In genomic region chr4:148119578-148119977, GRCm38 (mm10) we compare ENCODE assay signal across 9 mouse cellular contexts. TPM values are rescaled to one million over a fixed set of nuclear protein-coding genes. Genes with fewer than 3 reads are reported as not detected.
DNase-seq lines count a peak whose midpoint lies in the region; ATAC-seq and TF ChIP-seq lines count a peak whose summit lies in the region.
"Not testable (repeated sequence)": the region's sequence is repeated elsewhere in the genome, so short reads cannot be mapped to it uniquely, and the experiment has no call there.
"Had no signal": no experiment of that assay in that cellular context is flagged by ENCODE, and none has a peak within 500 bp of the region (broad histone marks: within the 10 kb centered on the region; RNA-seq: fewer than 3 reads in every experiment).

No protein-coding gene starts in this region.

- not testable (repeated sequence) for H3K9ac ChIP-seq in hindbrain, postnatal 0 days (replicated peaks; ENCODE audit: low read length); liver, embryonic 14.5 days (replicated peaks); lung, postnatal 0 days (replicated peaks; ENCODE audit: low read depth)

- ATAC-seq in hindbrain, postnatal 0 days; liver, embryonic 14.5 days (ENCODE audit: insufficient read depth); lung, postnatal 0 days: not testable (repeated sequence)

- TF ChIP-seq POLR2A in bone marrow macrophage, adult 2 months (IDR thresholded peaks at IDR 0.05; ENCODE audit: borderline replicate concordance, low read depth, low read length), result not testable (repeated sequence)

- not testable (repeated sequence) for H3K9me3 ChIP-seq in hindbrain, postnatal 0 days (ENCODE audit: low read length); liver, embryonic 14.5 days (ENCODE audit: control insufficient read depth, low read length); lung, postnatal 0 days (ENCODE audit: low read length)

- H3K27ac ChIP-seq in bone marrow macrophage, adult 2 months (ENCODE audit: insufficient read depth, low read depth, low read length); hindbrain, postnatal 0 days; layer of hippocampus, adult 2 months; liver, embryonic 14.5 days; lung, postnatal 0 days (ENCODE audit: low read length): not testable (repeated sequence)

- peak; percentile 21 for DNase-seq in CD4-positive, CD25-positive, alpha-beta regulatory T cell, adult 2 months (ENCODE audit: low read depth, low spot score)
- DNase-seq in hindbrain, postnatal 0 days (ENCODE audit: low spot score); layer of hippocampus, adult 2 months (ENCODE audit: low spot score in 2 of 2); liver, embryonic 14.5 days (ENCODE audit: low read depth in 3 of 3, low spot score in 3 of 3); lung, postnatal 0 days (ENCODE audit: low spot score): not testable (repeated sequence)

- WGBS in hindbrain, postnatal 0 days, result 88% methylated on average over 9 of the region's 9 CpGs
- 56% methylated on average over 9 of the region's 9 CpGs for WGBS in liver, embryonic 14.5 days (ENCODE audit: insufficient replicate concordance)
- WGBS in lung, postnatal 0 days, result 77% methylated on average over 9 of the region's 9 CpGs

- not testable (repeated sequence) for H3K27me3 ChIP-seq in hindbrain, postnatal 0 days (ENCODE audit: insufficient read depth, low read length); liver, embryonic 14.5 days (ENCODE audit: control insufficient read depth, insufficient read depth, low read length); lung, postnatal 0 days (replicated peaks; ENCODE audit: insufficient read depth, low read length)

- TF ChIP-seq EP300 in liver, embryonic 14.5 days (IDR thresholded peaks at IDR 0.05; ENCODE audit: low read depth); lung, postnatal 0 days (IDR thresholded peaks at IDR 0.05): not testable (repeated sequence)

- H3K4me3 ChIP-seq in bone marrow macrophage, adult 2 months (ENCODE audit: insufficient read depth, low read length); hindbrain, postnatal 0 days (ENCODE audit: low read length); layer of hippocampus, adult 2 months; liver, embryonic 14.5 days (ENCODE audit: insufficient read depth in 1 of 2, low read depth in 2 of 2, low read length in 2 of 2); lung, postnatal 0 days (ENCODE audit: low read depth, low read length): not testable (repeated sequence)

- not testable (repeated sequence) for H3K36me3 ChIP-seq in hindbrain, postnatal 0 days (ENCODE audit: insufficient read depth, low read length); liver, embryonic 14.5 days (replicated peaks; ENCODE audit: control insufficient read depth, insufficient read depth, low read depth); lung, postnatal 0 days (ENCODE audit: insufficient read depth, low read length)

- H3K4me1 ChIP-seq in bone marrow macrophage, adult 2 months (ENCODE audit: control insufficient read depth, insufficient read depth, low read length); hindbrain, postnatal 0 days (ENCODE audit: insufficient read depth, low read length); liver, embryonic 14.5 days (replicated peaks; ENCODE audit: control insufficient read depth in 2 of 2, insufficient read depth in 2 of 2, low read length in 1 of 2); lung, postnatal 0 days (ENCODE audit: insufficient read depth, low read depth, low read length): not testable (repeated sequence)

- peak; percentile 27; the same call in 1 of the 2 replicates for TF ChIP-seq CTCF in bone marrow macrophage, adult 2 months (IDR thresholded peaks at IDR 0.05; ENCODE audit: low read depth, low read length)
- TF ChIP-seq CTCF in hindbrain, postnatal 0 days (IDR thresholded peaks at IDR 0.05; ENCODE audit: low read depth), result peak; percentile 35
- TF ChIP-seq CTCF in layer of hippocampus, adult 2 months (conservative IDR thresholded peaks at IDR 0.05), result peak; percentile 52
- peak; percentile 48 for TF ChIP-seq CTCF in liver, embryonic 14.5 days (IDR thresholded peaks at IDR 0.05; ENCODE audit: low read depth)
- peak; percentile 18; the same call in 1 of the 2 replicates for TF ChIP-seq CTCF in lung, postnatal 0 days (IDR thresholded peaks at IDR 0.05)

- not testable (repeated sequence) for H3K4me2 ChIP-seq in hindbrain, postnatal 0 days (ENCODE audit: low read depth, low read length); liver, embryonic 14.5 days (ENCODE audit: low read depth); lung, postnatal 0 days (replicated peaks; ENCODE audit: low read depth, low read length)

RNA-seq across cellular contexts. Expression of gene Mad2l2, which starts 10.6 kb away (rescaled TPM):
- 30.5 and 30.6 TPM in 2 replicates for polyA plus RNA-seq in bone marrow macrophage, adult 2 months (2012; ENCODE audit: insufficient read depth, insufficient read length, missing spikeins)
- 39.9 and 56.5 TPM in 2 replicates for total RNA-seq in hindbrain, postnatal 0 days (2014; rRNA removed)
- polyA plus RNA-seq in hindbrain, postnatal 0 days (2015; fragmentation: Nextera tagmentation; extraction: Ambion mirVana), result 99.7 and 102 TPM in 2 replicates
- 10 to 100 TPM; 13.8 to 14.5 TPM for total RNA-seq in layer of hippocampus, adult 2 months (2021)
- polyA plus RNA-seq in liver, embryonic 14.5 days (2012; rRNA removed), result 7.5 and 9.4 TPM in 2 replicates
- polyA plus RNA-seq in liver, embryonic 14.5 days (2014; fragmentation: Nextera tagmentation; extraction: Ambion mirVana), result 17.7 and 19.1 TPM in 2 replicates
- 35.2 and 35.7 TPM in 2 replicates for polyA plus RNA-seq in lung, postnatal 0 days (2015; fragmentation: Nextera tagmentation; extraction: Ambion mirVana)

RNA-seq across cellular contexts. Expression of gene Draxin, which starts 10.9 kb away (rescaled TPM):
- polyA plus RNA-seq in bone marrow macrophage, adult 2 months (2012; ENCODE audit: insufficient read depth, insufficient read length, missing spikeins), result 0.20 TPM in 1 of 2 replicates, not detected in the other
- total RNA-seq in hindbrain, postnatal 0 days (2014; rRNA removed), result 42.3 and 44.9 TPM in 2 replicates
- polyA plus RNA-seq in hindbrain, postnatal 0 days (2015; fragmentation: Nextera tagmentation; extraction: Ambion mirVana), result 7.2 TPM in 2 replicates
- total RNA-seq in layer of hippocampus, adult 2 months (2021), result 1 to 10 TPM in 1 of 2 experiments, under 1 TPM in 1; 0.83 to 1.0 TPM
- 0.16 and 0.22 TPM in 2 replicates for polyA plus RNA-seq in liver, embryonic 14.5 days (2012; rRNA removed)
- polyA plus RNA-seq in liver, embryonic 14.5 days (2014; fragmentation: Nextera tagmentation; extraction: Ambion mirVana), result 0.04 and 0.05 TPM in 2 replicates
- polyA plus RNA-seq in lung, postnatal 0 days (2015; fragmentation: Nextera tagmentation; extraction: Ambion mirVana), result 0.06 TPM in 2 replicates
- total RNA-seq: hematopoietic stem cell, adult 5-6 weeks had no signal
- polyA plus RNA-seq: erythroblast, embryonic 14.5 days; heart, embryonic 14.5 days had no signal

RNA-seq across cellular contexts. Expression of gene Agtrap, which starts 31.7 kb away (rescaled TPM):
- polyA plus RNA-seq in bone marrow macrophage, adult 2 months (2012; ENCODE audit: insufficient read depth, insufficient read length, missing spikeins), result 34.0 and 34.7 TPM in 2 replicates
- 6.2 and 7.6 TPM in 2 replicates for total RNA-seq in hindbrain, postnatal 0 days (2014; rRNA removed)
- polyA plus RNA-seq in hindbrain, postnatal 0 days (2015; fragmentation: Nextera tagmentation; extraction: Ambion mirVana), result 9.9 and 10.4 TPM in 2 replicates
- 1 to 10 TPM; 7.2 to 9.8 TPM for total RNA-seq in layer of hippocampus, adult 2 months (2021)
- 4.0 and 4.1 TPM in 2 replicates for polyA plus RNA-seq in liver, embryonic 14.5 days (2012; rRNA removed)
- polyA plus RNA-seq in liver, embryonic 14.5 days (2014; fragmentation: Nextera tagmentation; extraction: Ambion mirVana), result 8.2 and 9.9 TPM in 2 replicates
- polyA plus RNA-seq in lung, postnatal 0 days (2015; fragmentation: Nextera tagmentation; extraction: Ambion mirVana), result 20.7 and 22.0 TPM in 2 replicates

RNA-seq across cellular contexts. Expression of gene Fbxo6, which starts 32.4 kb away (rescaled TPM):
- polyA plus RNA-seq in bone marrow macrophage, adult 2 months (2012; ENCODE audit: insufficient read depth, insufficient read length, missing spikeins), result 34.9 and 37.8 TPM in 2 replicates
- 23.7 and 36.3 TPM in 2 replicates for total RNA-seq in hindbrain, postnatal 0 days (2014; rRNA removed)
- polyA plus RNA-seq in hindbrain, postnatal 0 days (2015; fragmentation: Nextera tagmentation; extraction: Ambion mirVana), result 23.8 and 24.0 TPM in 2 replicates
- total RNA-seq in layer of hippocampus, adult 2 months (2021), result 10 to 100 TPM; 25.4 to 29.8 TPM
- polyA plus RNA-seq in liver, embryonic 14.5 days (2012; rRNA removed), result 7.4 and 7.5 TPM in 2 replicates
- polyA plus RNA-seq in liver, embryonic 14.5 days (2014; fragmentation: Nextera tagmentation; extraction: Ambion mirVana), result 15.0 and 15.1 TPM in 2 replicates
- polyA plus RNA-seq in lung, postnatal 0 days (2015; fragmentation: Nextera tagmentation; extraction: Ambion mirVana), result 53.1 and 58.5 TPM in 2 replicates

RNA-seq across cellular contexts. Expression of gene Fbxo44, which starts 40.7 kb away (rescaled TPM):
- 5.9 and 8.3 TPM in 2 replicates for polyA plus RNA-seq in bone marrow macrophage, adult 2 months (2012; ENCODE audit: insufficient read depth, insufficient read length, missing spikeins)
- total RNA-seq in hindbrain, postnatal 0 days (2014; rRNA removed), result 199 and 200 TPM in 2 replicates
- 118 and 122 TPM in 2 replicates for polyA plus RNA-seq in hindbrain, postnatal 0 days (2015; fragmentation: Nextera tagmentation; extraction: Ambion mirVana)
- 100 to 1,000 TPM; 136 to 141 TPM for total RNA-seq in layer of hippocampus, adult 2 months (2021)
- 1.0 and 1.2 TPM in 2 replicates for polyA plus RNA-seq in liver, embryonic 14.5 days (2012; rRNA removed)
- polyA plus RNA-seq in liver, embryonic 14.5 days (2014; fragmentation: Nextera tagmentation; extraction: Ambion mirVana), result 0.43 and 0.46 TPM in 2 replicates
- polyA plus RNA-seq in lung, postnatal 0 days (2015; fragmentation: Nextera tagmentation; extraction: Ambion mirVana), result 7.1 and 8.4 TPM in 2 replicates
